Mouse (Mus musculus): ENCODE measurements at regions not wholly inside any gene's neighbourhood (a gene's known extent, or its start where the extent isn't known, plus 50 kb on each side); places are given as distances from the start of the nearest gene placed in this dataset.

DNA sequence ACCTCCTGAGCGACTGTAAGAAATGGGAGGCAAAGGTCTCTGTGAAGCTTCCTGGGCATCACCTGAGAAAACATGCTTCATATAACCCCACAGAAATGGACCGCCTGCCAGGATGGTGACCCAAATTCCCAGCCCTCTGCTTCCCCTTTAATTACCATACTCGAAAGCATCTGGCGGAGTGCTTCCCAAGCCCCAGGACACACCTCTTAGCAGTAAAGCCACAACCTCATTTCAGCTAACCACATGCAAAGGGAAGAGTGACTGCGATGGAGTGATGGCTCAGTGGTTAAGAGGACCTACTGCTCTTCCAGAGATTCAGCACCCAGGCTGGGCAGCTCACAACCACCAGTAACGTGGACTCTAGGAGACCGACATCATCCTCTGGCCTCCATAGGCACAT lies 127.2 kb downstream of the Sox4 start:
- no peak for TF ChIP-seq GATA1 (IDR thresholded peaks at IDR 0.05; ENCODE audit: low read length)
- TF ChIP-seq TAL1 (IDR thresholded peaks at IDR 0.05; ENCODE audit: low read length), result no peak
- Histone ChIP-seq H3K27me3 (ENCODE audit: control insufficient read depth) (no peaks in the 10 kb centered on the region), H3K36me3 (ENCODE audit: control insufficient read depth) (no peaks in the 10 kb centered on the region), H3K9me3 (ENCODE audit: control insufficient read depth, low read length) (no peaks in the 10 kb centered on the region), H3K4me3 (replicated peaks) (no peak overlapping the region), H3K4me1 (ENCODE audit: control insufficient read depth) (no peaks in the 10 kb centered on the region)

- Histone ChIP-seq H3K27me3 (ENCODE audit: control insufficient read depth) (no peaks in the 10 kb centered on the region), H3K4me3 (replicated peaks) (no peak overlapping the region), H3K9me3 (ENCODE audit: control insufficient read depth, low read length) (no peaks in the 10 kb centered on the region), H3K4me1 (ENCODE audit: control insufficient read depth) (no peaks in the 10 kb centered on the region), H3K36me3 (ENCODE audit: control insufficient read depth) (no peaks in the 10 kb centered on the region)
- TF ChIP-seq GATA1 (IDR thresholded peaks at IDR 0.05; ENCODE audit: low read length) (no peak), TAL1 (IDR thresholded peaks at IDR 0.05; ENCODE audit: low read length) (no peak)
Observed at GRCm38 (mm10) chr13:28823985-28824384, 129.5 kb downstream of the Sox4 start.

- Histone ChIP-seq H3K9me3 (ENCODE audit: control insufficient read depth, low read length) (no peaks in the 10 kb centered on the region), H3K36me3 (ENCODE audit: control insufficient read depth) (no peaks in the 10 kb centered on the region), H3K27me3 (ENCODE audit: control insufficient read depth) (no peaks in the 10 kb centered on the region), H3K4me3 (replicated peaks) (no peak overlapping the region), H3K4me1 (ENCODE audit: control insufficient read depth) (no peaks in the 10 kb centered on the region)
- no peak for TF ChIP-seq TAL1 (IDR thresholded peaks at IDR 0.05; ENCODE audit: low read length)
- TF ChIP-seq GATA1 (IDR thresholded peaks at IDR 0.05; ENCODE audit: low read length), result no peak
Observed at GRCm38 (mm10) chr13:28823311-28823880, 130.1 kb downstream of the Sox4 start.

GRCm38 (mm10) chr13:28820868-28821533 lies 132.5 kb downstream of the Sox4 start:
- Histone ChIP-seq H3K36me3 (ENCODE audit: control insufficient read depth) (no peaks in the 10 kb centered on the region), H3K9me3 (ENCODE audit: control insufficient read depth, low read length) (no peaks in the 10 kb centered on the region), H3K4me1 (ENCODE audit: control insufficient read depth) (no peaks in the 10 kb centered on the region), H3K4me3 (replicated peaks) (no peak overlapping the region), H3K27me3 (ENCODE audit: control insufficient read depth) (no peaks in the 10 kb centered on the region)
- TF ChIP-seq GATA1 (IDR thresholded peaks at IDR 0.05; ENCODE audit: low read length) (no peak), TAL1 (IDR thresholded peaks at IDR 0.05; ENCODE audit: low read length) (no peak)

- TF ChIP-seq GATA1 (IDR thresholded peaks at IDR 0.05; ENCODE audit: low read length) (no peak), TAL1 (IDR thresholded peaks at IDR 0.05; ENCODE audit: low read length) (no peak)
- Histone ChIP-seq H3K4me1 (ENCODE audit: control insufficient read depth) (no peaks in the 10 kb centered on the region), H3K36me3 (ENCODE audit: control insufficient read depth) (no peaks in the 10 kb centered on the region), H3K4me3 (replicated peaks) (no peak overlapping the region), H3K27me3 (ENCODE audit: control insufficient read depth) (no peaks in the 10 kb centered on the region), H3K9me3 (ENCODE audit: control insufficient read depth, low read length) (no peaks in the 10 kb centered on the region)
Observed at GRCm38 (mm10) chr13:28814127-28814526, 139.4 kb downstream of the Sox4 start.

GRCm38 (mm10) chr13:28811667-28812575 lies 141.6 kb downstream of the Sox4 start:
- H3K36me3 ChIP-seq (ENCODE audit: control insufficient read depth), result no peaks in the 10 kb centered on the region
- TF ChIP-seq GATA1 (IDR thresholded peaks at IDR 0.05; ENCODE audit: low read length), result no peak
- TF ChIP-seq TAL1 (IDR thresholded peaks at IDR 0.05; ENCODE audit: low read length), result no peak
- H3K4me3 ChIP-seq (replicated peaks), result no peak overlapping the region
- H3K4me1 ChIP-seq (ENCODE audit: control insufficient read depth), result no peaks in the 10 kb centered on the region
- no peaks in the 10 kb centered on the region for H3K9me3 ChIP-seq (ENCODE audit: control insufficient read depth, low read length)
- no peaks in the 10 kb centered on the region for H3K27me3 ChIP-seq (ENCODE audit: control insufficient read depth)

- Histone ChIP-seq H3K9me3 (ENCODE audit: control insufficient read depth, low read length) (no peaks in the 10 kb centered on the region), H3K4me1 (ENCODE audit: control insufficient read depth) (no peaks in the 10 kb centered on the region), H3K4me3 (replicated peaks) (no peak overlapping the region), H3K27me3 (ENCODE audit: control insufficient read depth) (no peaks in the 10 kb centered on the region), H3K36me3 (ENCODE audit: control insufficient read depth) (no peaks in the 10 kb centered on the region)
- no peak for TF ChIP-seq GATA1 (IDR thresholded peaks at IDR 0.05; ENCODE audit: low read length)
- no peak for TF ChIP-seq TAL1 (IDR thresholded peaks at IDR 0.05; ENCODE audit: low read length)
Observed at GRCm38 (mm10) chr13:28811081-28811439, 142.5 kb downstream of the Sox4 start.

- Histone ChIP-seq H3K9me3 (ENCODE audit: control insufficient read depth, low read length) (no peaks in the 10 kb centered on the region), H3K4me1 (ENCODE audit: control insufficient read depth) (no peaks in the 10 kb centered on the region), H3K4me3 (replicated peaks) (no peak overlapping the region), H3K36me3 (ENCODE audit: control insufficient read depth) (no peaks in the 10 kb centered on the region), H3K27me3 (ENCODE audit: control insufficient read depth) (no peaks in the 10 kb centered on the region)
- no peak for TF ChIP-seq TAL1 (IDR thresholded peaks at IDR 0.05; ENCODE audit: low read length)
- no peak for TF ChIP-seq GATA1 (IDR thresholded peaks at IDR 0.05; ENCODE audit: low read length)
Observed at GRCm38 (mm10) chr13:28810326-28811080, 143.0 kb downstream of the Sox4 start.

All from erythroblast, embryonic 14.5 days (primary cell).